Mouse (Mus musculus): ENCODE measurements around the gene Sirt3. TPM values are rescaled to one million over a fixed set of nuclear protein-coding genes. Genes with fewer than 3 reads are reported as not detected.

The Sirt3 gene
- 65.4 and 71.2 TPM in 2 replicates for polyA plus RNA-seq (2015; fragmentation: Nextera tagmentation; extraction: Ambion mirVana)

DNA sequence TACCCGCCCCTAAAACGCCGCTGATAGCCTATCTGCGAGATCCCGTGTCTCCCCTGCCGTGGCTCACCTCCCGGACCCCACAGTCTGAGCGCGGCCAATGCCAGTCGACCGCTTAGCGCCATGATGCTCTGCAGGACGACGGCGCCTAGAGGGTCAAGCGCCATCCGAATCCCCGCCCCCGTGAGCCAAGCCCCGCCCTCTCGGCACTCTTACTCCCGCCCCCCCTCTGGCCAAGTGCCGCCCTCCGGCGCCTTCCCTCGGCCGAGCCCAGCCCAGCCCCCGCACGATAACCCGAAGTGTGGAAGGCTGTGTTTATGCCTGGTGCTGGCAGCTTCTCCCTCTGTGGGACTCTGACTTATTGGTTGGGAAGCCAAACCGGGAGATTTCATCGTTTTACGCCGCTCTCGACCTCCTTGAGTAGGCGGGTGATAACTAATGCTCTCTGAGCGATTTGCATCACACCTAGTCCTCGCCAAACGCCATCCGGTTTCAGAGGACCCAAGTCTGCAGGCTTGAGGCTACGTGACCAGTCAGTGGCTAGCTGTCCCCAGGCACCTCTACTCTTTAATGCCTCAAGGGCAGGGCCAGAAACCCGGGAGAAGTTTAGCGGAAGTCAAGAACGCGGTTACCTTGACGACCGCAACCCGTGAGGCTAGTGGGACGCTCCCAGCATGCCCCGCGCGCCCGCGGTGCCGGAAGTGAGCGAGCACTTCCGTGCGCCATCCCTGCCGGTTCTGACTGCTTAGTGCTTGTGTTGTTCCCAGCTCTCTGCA, at the start of gene Sirt3, which contains the start of gene Psmd13:
Sirt3 (minus strand) TSS at position 614 of the 773 bp plus-strand sequence.
Psmd13 (plus strand) TSS at position 273 of the 773 bp plus-strand sequence.
- Histone ChIP-seq H3K36me3 (ENCODE audit: control insufficient read depth, insufficient read depth) (peaks cover 9% of the 10 kb centered on the region), H3K4me1 (ENCODE audit: control insufficient read depth, insufficient read depth, low read length) (peaks cover 16% of the 10 kb centered on the region), H3K9me3 (replicated peaks; ENCODE audit: control insufficient read depth, low read length) (no peaks in the 10 kb centered on the region), H3K27ac (ENCODE audit: low read length) (peak within 1 kb of the TSS; percentile 92), H3K27me3 (ENCODE audit: control insufficient read depth, insufficient read depth, low read length) (no peaks in the 10 kb centered on the region), H3K9ac (ENCODE audit: low read length) (peak within 1 kb of the TSS; percentile 88), H3K4me2 (ENCODE audit: low read depth, low read length) (peak within 1 kb of the TSS; percentile 73), H3K4me3 (ENCODE audit: low read length) (peak within 1 kb of the TSS; percentile 97)
- under 1% methylated on average over 59 of the region's 59 CpGs for WGBS
- ATAC-seq (replicated peaks; ENCODE audit: extremely low read depth, insufficient read depth, low FRiP score) = peak; percentile 97

DNA sequence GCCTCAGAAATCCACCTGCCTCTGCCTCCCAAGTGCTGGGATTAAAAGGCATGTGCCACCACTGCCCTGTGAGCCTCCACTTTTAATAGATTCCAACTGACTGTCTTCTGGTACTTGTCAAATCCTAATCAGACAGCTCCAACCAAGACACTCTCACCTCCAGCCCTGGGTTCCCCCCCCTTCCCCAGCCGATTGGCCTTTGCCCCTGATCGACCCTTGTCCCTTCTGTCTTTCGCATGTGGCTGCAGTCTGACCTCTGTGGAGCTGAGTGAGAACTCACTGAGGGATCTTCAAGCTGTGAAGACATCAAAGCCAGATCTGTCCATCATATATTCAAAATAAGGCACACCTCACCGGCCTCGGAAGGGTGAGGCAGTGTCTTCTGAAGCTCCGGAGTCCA, 45.1 kb upstream of the Sirt3 start:
- Histone ChIP-seq H3K27me3 (ENCODE audit: control insufficient read depth, insufficient read depth, low read length) (peaks cover 31% of the 10 kb centered on the region), H3K9me3 (replicated peaks; ENCODE audit: control insufficient read depth, low read length) (no peaks in the 10 kb centered on the region), H3K4me1 (ENCODE audit: control insufficient read depth, insufficient read depth, low read length) (peaks cover 9% of the 10 kb centered on the region), H3K36me3 (ENCODE audit: control insufficient read depth, insufficient read depth) (no peaks in the 10 kb centered on the region), H3K4me3 (ENCODE audit: low read length) (no peak overlapping the region), H3K9ac (ENCODE audit: low read length) (no peak overlapping the region), H3K4me2 (ENCODE audit: low read depth, low read length) (no peak overlapping the region), H3K27ac (ENCODE audit: low read length) (no peak overlapping the region)
- 79% methylated on average over 6 of the region's 6 CpGs for WGBS
- no peak for ATAC-seq (replicated peaks; ENCODE audit: extremely low read depth, insufficient read depth, low FRiP score)

DNA sequence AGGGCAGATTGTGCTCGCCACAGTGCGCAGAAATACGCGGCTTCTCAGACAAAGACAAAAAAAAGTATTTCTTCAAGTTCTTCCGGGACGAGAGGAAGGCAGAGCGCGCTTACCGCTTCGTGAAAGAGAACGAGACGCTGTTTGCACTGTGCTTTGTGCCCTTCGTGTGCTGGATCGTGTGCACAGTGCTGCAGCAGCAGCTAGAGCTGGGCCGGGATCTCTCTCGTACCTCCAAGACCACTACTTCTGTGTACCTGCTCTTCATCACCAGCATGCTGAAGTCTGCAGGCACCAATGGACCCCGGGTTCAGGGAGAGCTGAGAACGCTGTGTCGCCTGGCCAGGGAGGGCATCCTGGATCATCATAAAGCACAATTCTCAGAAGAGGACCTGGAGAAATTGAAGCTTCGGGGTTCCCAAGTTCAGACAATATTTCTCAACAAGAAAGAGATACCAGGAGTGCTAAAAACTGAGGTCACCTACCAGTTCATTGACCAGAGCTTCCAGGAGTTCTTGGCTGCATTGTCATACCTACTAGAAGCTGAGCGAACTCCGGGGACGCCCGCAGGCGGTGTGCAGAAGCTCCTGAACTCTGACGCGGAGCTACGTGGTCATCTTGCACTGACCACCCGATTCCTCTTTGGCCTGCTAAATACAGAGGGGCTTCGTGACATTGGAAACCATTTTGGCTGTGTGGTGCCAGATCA, 41.1 kb upstream of the Sirt3 start:
- Histone ChIP-seq H3K36me3 (ENCODE audit: control insufficient read depth, insufficient read depth) (no peaks in the 10 kb centered on the region), H3K9me3 (replicated peaks; ENCODE audit: control insufficient read depth, low read length) (no peaks in the 10 kb centered on the region), H3K9ac (ENCODE audit: low read length) (no peak overlapping the region; the same call in 1 of the 2 replicates), H3K27me3 (ENCODE audit: control insufficient read depth, insufficient read depth, low read length) (peaks cover 61% of the 10 kb centered on the region), H3K4me1 (ENCODE audit: control insufficient read depth, insufficient read depth, low read length) (peaks cover 9% of the 10 kb centered on the region), H3K27ac (ENCODE audit: low read length) (no peak overlapping the region), H3K4me3 (ENCODE audit: low read length) (peak overlapping the region; percentile 52), H3K4me2 (ENCODE audit: low read depth, low read length) (peak overlapping the region; percentile 67)
- WGBS = 23% methylated on average over 30 of the region's 30 CpGs
- ATAC-seq (replicated peaks; ENCODE audit: extremely low read depth, insufficient read depth, low FRiP score) = no peak

GRCm38 (mm10) chr7:140922398-140923069, 40.4 kb upstream of the Sirt3 start:
- ATAC-seq (replicated peaks; ENCODE audit: extremely low read depth, insufficient read depth, low FRiP score) = no peak
- H3K27me3 ChIP-seq (ENCODE audit: control insufficient read depth, insufficient read depth, low read length) = peaks cover 63% of the 10 kb centered on the region
- peak overlapping the region; percentile 67 for H3K4me2 ChIP-seq (ENCODE audit: low read depth, low read length)
- H3K9ac ChIP-seq (ENCODE audit: low read length) = peak overlapping the region; percentile 41
- no peak overlapping the region for H3K27ac ChIP-seq (ENCODE audit: low read length)
- H3K36me3 ChIP-seq (ENCODE audit: control insufficient read depth, insufficient read depth) = no peaks in the 10 kb centered on the region
- WGBS = 2% methylated on average over 49 of the region's 49 CpGs
- H3K9me3 ChIP-seq (replicated peaks; ENCODE audit: control insufficient read depth, low read length) = no peaks in the 10 kb centered on the region
- H3K4me3 ChIP-seq (ENCODE audit: low read length) = peak overlapping the region; percentile 52
- H3K4me1 ChIP-seq (ENCODE audit: control insufficient read depth, insufficient read depth, low read length) = peaks cover 9% of the 10 kb centered on the region

GRCm38 (mm10) chr7:140921225-140921975, 39.3 kb upstream of the Sirt3 start:
- Histone ChIP-seq H3K4me1 (ENCODE audit: control insufficient read depth, insufficient read depth, low read length) (peaks cover 9% of the 10 kb centered on the region), H3K4me3 (ENCODE audit: low read length) (no peak overlapping the region), H3K9me3 (replicated peaks; ENCODE audit: control insufficient read depth, low read length) (no peaks in the 10 kb centered on the region), H3K4me2 (ENCODE audit: low read depth, low read length) (peak overlapping the region; percentile 67; the same call in 1 of the 2 replicates), H3K27ac (ENCODE audit: low read length) (no peak overlapping the region), H3K27me3 (ENCODE audit: control insufficient read depth, insufficient read depth, low read length) (peaks cover 63% of the 10 kb centered on the region), H3K36me3 (ENCODE audit: control insufficient read depth, insufficient read depth) (no peaks in the 10 kb centered on the region), H3K9ac (ENCODE audit: low read length) (no peak overlapping the region)
- no peak for ATAC-seq (replicated peaks; ENCODE audit: extremely low read depth, insufficient read depth, low FRiP score)
- WGBS = 23% methylated on average over 22 of the region's 22 CpGs

GRCm38 (mm10) chr7:140920418-140921029, 38.4 kb upstream of the Sirt3 start, which contains the start of gene Nlrp6:
Nlrp6 (plus strand) TSS chr7:140920902.
- Histone ChIP-seq H3K9me3 (replicated peaks; ENCODE audit: control insufficient read depth, low read length) (no peaks in the 10 kb centered on the region), H3K27ac (ENCODE audit: low read length) (no peak within 1 kb of the TSS), H3K27me3 (ENCODE audit: control insufficient read depth, insufficient read depth, low read length) (peaks cover 63% of the 10 kb centered on the region), H3K9ac (ENCODE audit: low read length) (no peak within 1 kb of the TSS), H3K4me2 (ENCODE audit: low read depth, low read length) (no peak within 1 kb of the TSS), H3K36me3 (ENCODE audit: control insufficient read depth, insufficient read depth) (no peaks in the 10 kb centered on the region), H3K4me3 (ENCODE audit: low read length) (no peak within 1 kb of the TSS), H3K4me1 (ENCODE audit: control insufficient read depth, insufficient read depth, low read length) (peaks cover 9% of the 10 kb centered on the region)
- 66% methylated on average over 8 of the region's 8 CpGs for WGBS
- ATAC-seq (replicated peaks; ENCODE audit: extremely low read depth, insufficient read depth, low FRiP score) = no peak

DNA sequence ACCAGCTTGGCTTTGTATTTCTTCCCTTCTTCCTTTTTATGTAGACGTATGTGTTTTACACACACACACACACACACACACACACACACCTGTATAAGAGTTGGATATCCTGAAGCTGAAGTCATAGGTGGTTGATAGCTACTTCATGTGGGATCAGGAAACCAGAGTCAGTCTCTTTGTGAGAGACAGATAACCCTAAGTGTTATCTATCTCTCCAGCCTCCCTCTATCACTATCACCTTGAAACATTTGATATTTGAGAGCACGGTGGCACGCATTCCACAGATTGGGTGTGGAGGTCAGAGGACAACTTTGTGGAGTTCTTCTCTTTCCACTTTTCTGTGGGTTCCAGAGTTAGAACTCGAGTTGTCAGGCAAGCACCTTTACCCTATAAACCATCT, 37.8 kb upstream of the Sirt3 start:
- 35% methylated on average over 4 of the region's 4 CpGs for WGBS
- no peak overlapping the region for H3K27ac ChIP-seq (ENCODE audit: low read length)

DNA sequence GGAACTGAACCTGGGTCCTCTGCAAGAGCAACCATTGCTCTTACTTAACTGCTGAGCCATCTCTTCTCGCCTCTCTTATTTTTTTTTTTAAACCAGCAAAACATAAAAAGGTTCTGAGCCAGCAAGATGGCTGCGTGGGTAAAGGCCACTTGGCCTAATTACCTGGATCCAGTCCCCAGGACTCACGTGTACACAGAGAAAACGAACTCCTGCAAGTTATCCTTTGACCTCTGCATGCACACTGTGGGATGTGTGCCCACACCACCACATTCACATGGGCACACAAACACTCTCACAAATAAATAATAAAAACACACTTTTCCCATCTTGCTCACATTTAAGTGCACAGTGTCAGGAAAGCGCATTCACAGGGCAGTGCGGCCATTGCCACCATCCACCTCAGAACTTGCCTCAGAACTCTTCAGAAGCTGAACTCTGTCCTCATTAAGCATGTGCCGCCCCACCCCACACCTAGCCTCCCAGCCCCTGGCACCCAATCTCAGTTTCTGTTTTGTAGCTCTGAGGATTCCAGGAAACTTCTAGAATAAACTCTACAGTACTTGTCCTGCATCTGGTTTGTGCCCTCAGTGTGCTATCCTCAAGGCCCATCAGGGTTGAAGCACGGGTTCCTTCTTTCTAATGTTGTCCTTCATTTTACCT, 32.1 kb upstream of the Sirt3 start:
- H3K27me3 ChIP-seq (ENCODE audit: control insufficient read depth, insufficient read depth, low read length) = 0 out of 2 replicates have a peak, but pooled peaks cover 4% of the 10 kb centered on the region
- no peaks in the 10 kb centered on the region for H3K9me3 ChIP-seq (replicated peaks; ENCODE audit: control insufficient read depth, low read length)
- H3K4me2 ChIP-seq (ENCODE audit: low read depth, low read length) = no peak overlapping the region
- H3K9ac ChIP-seq (ENCODE audit: low read length) = no peak overlapping the region
- H3K36me3 ChIP-seq (ENCODE audit: control insufficient read depth, insufficient read depth) = no peaks in the 10 kb centered on the region
- H3K4me3 ChIP-seq (ENCODE audit: low read length) = no peak overlapping the region
- no peak for ATAC-seq (replicated peaks; ENCODE audit: extremely low read depth, insufficient read depth, low FRiP score)
- no peak overlapping the region for H3K27ac ChIP-seq (ENCODE audit: low read length)
- WGBS = 79% methylated on average over 8 of the region's 8 CpGs
- no peaks in the 10 kb centered on the region for H3K4me1 ChIP-seq (ENCODE audit: control insufficient read depth, insufficient read depth, low read length)

More for the DNA sequence above, 37.8 kb upstream of the Sirt3 start:
- Histone ChIP-seq H3K9me3 (replicated peaks; ENCODE audit: control insufficient read depth, low read length) (no peaks in the 10 kb centered on the region), H3K4me2 (ENCODE audit: low read depth, low read length) (no peak overlapping the region), H3K9ac (ENCODE audit: low read length) (no peak overlapping the region), H3K36me3 (ENCODE audit: control insufficient read depth, insufficient read depth) (no peaks in the 10 kb centered on the region), H3K27me3 (ENCODE audit: control insufficient read depth, insufficient read depth, low read length) (peaks cover 59% of the 10 kb centered on the region), H3K4me3 (ENCODE audit: low read length) (no peak overlapping the region), H3K4me1 (ENCODE audit: control insufficient read depth, insufficient read depth, low read length) (peaks cover 9% of the 10 kb centered on the region)
- no peak for ATAC-seq (replicated peaks; ENCODE audit: extremely low read depth, insufficient read depth, low FRiP score)

Data from heart, embryonic 16.5 days (tissue).